Mouse (Mus musculus) heart, embryonic 14.5 days (tissue): Measurements from ENCODE around the gene Bhlhe23. TPM values are rescaled to one million over a fixed set of nuclear protein-coding genes. Genes with fewer than 3 reads are reported as not detected.

Source experiments
- ATAC-seq: fragments of 200-750 bp; cut with Nextera tagmentation; 2 replicates; pipeline ENCODE4 v1.8.0; 2017; ENCODE audit warnings: low read depth, moderate TSS enrichment; ENCODE audit not compliant: insufficient number of reproducible peaks, insufficient read depth, low FRiP score
- H3K27ac ChIP-seq, 2 experiments: fragments of 200-500 bp in 1 of 2; fragments of 300-500 bp in 1 of 2; sonication (generic) in 1 of 2; replicated peaks in 1 of 2; 2 replicates each; pipeline ENCODE4 v1.5.1; 2012 to 2014; ENCODE audit warnings: low read depth in 2 of 2, low read length in 2 of 2, control low read depth in 1 of 2, mild to moderate bottlenecking in 1 of 2, mixed read lengths in 1 of 2; ENCODE audit not compliant: control insufficient read depth in 1 of 2, insufficient read depth in 1 of 2
- H3K27me3 ChIP-seq: fragments of 300-500 bp; sonication (generic); 2 replicates; pipeline ENCODE4 v1.6.1; 2014; ENCODE audit warnings: mild to moderate bottlenecking, low read length, control low read depth; ENCODE audit not compliant: control insufficient read depth, insufficient read depth
- H3K36me3 ChIP-seq: fragments of 300-500 bp; sonication (generic); 2 replicates; pipeline ENCODE4 v1.6.1; 2014; ENCODE audit warnings: mild to moderate bottlenecking, control low read depth, low read length, mixed read lengths; ENCODE audit not compliant: control insufficient read depth, insufficient read depth
- H3K4me1 ChIP-seq, 2 experiments: fragments of 200-500 bp in 1 of 2; fragments of 300-500 bp in 1 of 2; sonication (generic) in 1 of 2; 2 replicates each; pipeline ENCODE4 v1.6.1; 2012 to 2014; ENCODE audit warnings: low read length in 2 of 2, control low read depth in 1 of 2, mixed read lengths in 1 of 2; ENCODE audit not compliant: control insufficient read depth in 2 of 2, insufficient read depth in 2 of 2
- H3K4me2 ChIP-seq: fragments of 300-500 bp; sonication (generic); 2 replicates; pipeline ENCODE4 v1.6.1; 2014; ENCODE audit warnings: mild to moderate bottlenecking, low read length
- H3K4me3 ChIP-seq, 2 experiments: fragments of 200-500 bp in 1 of 2; fragments of 300-500 bp in 1 of 2; sonication (generic) in 1 of 2; 2 replicates each; pipeline ENCODE4 v1.5.1; 2012 to 2014; ENCODE audit warnings: low read length in 2 of 2, mild to moderate bottlenecking in 2 of 2, control low read depth in 1 of 2, low read depth in 1 of 2, moderate library complexity in 1 of 2; ENCODE audit not compliant: control insufficient read depth in 1 of 2, insufficient read depth in 1 of 2
- H3K9ac ChIP-seq: fragments of 300-500 bp; sonication (generic); 2 replicates; pipeline ENCODE4 v1.6.1; 2014; ENCODE audit warnings: mild to moderate bottlenecking, low read length
- H3K9me3 ChIP-seq: fragments of 300-500 bp; sonication (generic); 2 replicates; pipeline ENCODE4 v1.6.1; 2016; ENCODE audit warnings: low read length, control low read depth; ENCODE audit not compliant: control insufficient read depth
- WGBS: fragments of 180-500 bp; shearing (Covaris S2); extraction: QIAGEN DNeasy Blood & Tissue Kit; methylation state at CpG from one replicate; pipeline ENCODE4 v1.1.7; 2014; 5-methylcytosine and 5-hydroxymethylcytosine counted together
- polyA plus RNA-seq: library from polyadenylated mRNA; unstranded; fragments of >200 nt; fragmentation: Nextera tagmentation; extraction: Ambion mirVana; gene quantifications from 2 replicates; pipeline ENCODE4 v1.2.1, GENCODE M21; 2014

Bhlhe23 gene
- polyA plus RNA-seq, 1 experiment from 2014 or later, result not detected

DNA sequence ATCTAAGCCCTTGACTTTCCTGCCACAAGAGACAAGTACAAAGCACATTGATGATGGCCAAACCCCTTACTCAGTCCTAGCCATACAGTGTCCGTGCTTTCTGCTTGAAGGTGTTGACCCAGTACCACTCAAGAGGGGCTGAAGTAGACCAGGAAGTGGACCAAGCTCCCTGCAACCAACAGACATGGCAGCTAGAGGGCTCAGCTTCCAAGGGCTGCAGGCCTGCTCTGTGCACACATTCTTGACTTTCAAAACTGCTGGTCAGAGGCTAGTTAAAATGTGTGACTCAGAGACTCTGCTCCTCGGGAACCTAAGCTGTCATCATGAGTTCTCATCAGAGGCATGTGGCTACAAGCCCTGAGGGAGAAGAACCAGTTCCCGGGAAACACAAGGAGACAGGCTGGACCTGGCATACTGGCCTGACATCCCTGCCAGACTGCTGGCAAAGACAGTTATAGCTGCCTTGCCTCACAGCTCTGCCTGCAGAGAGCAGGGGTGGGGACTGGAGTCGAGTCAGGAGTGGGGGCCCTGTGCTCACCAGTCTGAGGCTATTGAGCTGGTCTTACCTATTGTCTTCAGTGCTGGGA, 37.4 kb upstream of the Bhlhe23 start:
- H3K4me1 ChIP-seq, result no peaks in the 10 kb centered on the region
- no peak overlapping the region for H3K9ac ChIP-seq
- H3K9me3 ChIP-seq, result no peaks in the 10 kb centered on the region
- H3K27ac ChIP-seq, result no peak overlapping the region
- ATAC-seq, result no peak
- WGBS, result 45% methylated on average over 4 of the region's 4 CpGs
- H3K4me3 ChIP-seq, result no peak overlapping the region
- no peak overlapping the region for H3K4me2 ChIP-seq
- peaks cover 8% of the 10 kb centered on the region; the same call in 1 of the 2 replicates for H3K27me3 ChIP-seq
- no peaks in the 10 kb centered on the region for H3K36me3 ChIP-seq

DNA sequence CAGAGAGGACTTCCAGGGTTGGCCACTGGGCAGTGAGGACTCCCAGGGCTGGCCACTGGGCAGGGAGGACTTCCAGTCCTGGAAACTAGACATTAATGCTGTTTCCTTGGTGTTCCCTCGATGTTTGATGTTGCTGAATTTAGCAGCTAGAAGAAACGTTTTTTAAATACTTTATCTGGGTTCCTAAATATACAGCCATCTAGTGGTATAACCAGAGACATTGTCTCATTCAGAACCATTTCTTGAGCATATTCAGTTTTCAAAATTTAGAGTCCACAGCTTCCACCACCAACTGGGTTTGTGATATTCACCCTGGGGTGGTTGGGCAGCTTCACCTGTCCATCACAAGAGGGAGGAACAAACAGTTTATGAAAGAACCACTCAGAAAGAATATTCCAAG, 34.3 kb upstream of the Bhlhe23 start:
- H3K9ac ChIP-seq, result no peak overlapping the region
- 33% methylated on average over 2 of the region's 2 CpGs for WGBS
- ATAC-seq, result no peak
- H3K27ac ChIP-seq, result no peak overlapping the region
- no peaks in the 10 kb centered on the region for H3K36me3 ChIP-seq
- no peaks in the 10 kb centered on the region for H3K9me3 ChIP-seq
- H3K27me3 ChIP-seq, result peaks cover 8% of the 10 kb centered on the region; the same call in 1 of the 2 replicates
- no peak overlapping the region for H3K4me3 ChIP-seq
- no peaks in the 10 kb centered on the region for H3K4me1 ChIP-seq
- no peak overlapping the region for H3K4me2 ChIP-seq

DNA sequence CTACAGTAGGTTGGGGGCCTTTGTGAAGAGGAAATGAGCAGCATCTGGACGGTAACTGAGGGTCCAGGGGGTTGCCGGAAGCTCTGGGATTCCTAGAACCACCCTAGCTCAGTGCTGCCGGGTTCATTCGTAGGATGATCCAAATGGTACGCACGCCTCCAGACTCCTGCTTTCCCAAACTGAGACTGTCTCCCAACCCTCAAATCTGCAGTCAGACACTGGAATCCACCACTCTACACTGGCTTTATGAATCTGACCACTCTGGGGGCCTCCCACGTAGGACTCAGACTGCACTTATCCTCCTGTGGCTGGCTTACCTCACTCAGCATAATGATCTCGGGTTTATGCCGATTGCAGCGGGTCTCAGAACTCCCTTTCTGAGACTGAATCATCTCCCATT, 32.8 kb upstream of the Bhlhe23 start:
- 74% methylated on average over 10 of the region's 10 CpGs for WGBS
- H3K27me3 ChIP-seq, result peaks cover 8% of the 10 kb centered on the region; the same call in 1 of the 2 replicates

DNA sequence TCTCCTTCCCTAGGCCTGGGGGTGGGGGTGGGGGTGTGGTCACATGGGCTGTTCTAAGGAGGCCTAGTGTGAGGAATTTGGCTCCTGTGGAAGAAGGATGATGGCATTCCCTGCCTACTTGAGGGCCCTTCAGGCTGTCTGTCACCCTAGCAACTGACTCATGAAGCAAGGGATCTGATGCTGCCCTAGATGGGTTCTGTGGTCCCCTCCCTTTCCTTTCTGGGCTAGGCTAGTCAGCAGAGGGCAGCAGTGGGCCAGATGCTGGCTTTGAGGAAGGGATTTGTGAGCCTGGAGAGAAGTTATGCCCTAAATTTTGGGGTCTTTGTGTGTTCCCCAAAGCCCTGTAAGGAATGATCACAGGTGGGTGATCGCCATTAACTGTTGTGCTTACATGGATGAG, 29.3 kb upstream of the Bhlhe23 start:
- Histone ChIP-seq H3K9me3 (no peaks in the 10 kb centered on the region), H3K27me3 (0 out of 2 replicates have a peak, but pooled peaks cover 5% of the 10 kb centered on the region)
- 42% methylated on average over 1 of the region's 1 CpGs for WGBS

More for the DNA sequence above, 32.8 kb upstream of the Bhlhe23 start:
- H3K4me1 ChIP-seq, result no peaks in the 10 kb centered on the region
- no peak overlapping the region for H3K4me3 ChIP-seq
- no peaks in the 10 kb centered on the region for H3K9me3 ChIP-seq
- no peak overlapping the region for H3K27ac ChIP-seq
- H3K9ac ChIP-seq, result no peak overlapping the region
- no peak for ATAC-seq
- H3K36me3 ChIP-seq, result no peaks in the 10 kb centered on the region
- no peak overlapping the region for H3K4me2 ChIP-seq

DNA sequence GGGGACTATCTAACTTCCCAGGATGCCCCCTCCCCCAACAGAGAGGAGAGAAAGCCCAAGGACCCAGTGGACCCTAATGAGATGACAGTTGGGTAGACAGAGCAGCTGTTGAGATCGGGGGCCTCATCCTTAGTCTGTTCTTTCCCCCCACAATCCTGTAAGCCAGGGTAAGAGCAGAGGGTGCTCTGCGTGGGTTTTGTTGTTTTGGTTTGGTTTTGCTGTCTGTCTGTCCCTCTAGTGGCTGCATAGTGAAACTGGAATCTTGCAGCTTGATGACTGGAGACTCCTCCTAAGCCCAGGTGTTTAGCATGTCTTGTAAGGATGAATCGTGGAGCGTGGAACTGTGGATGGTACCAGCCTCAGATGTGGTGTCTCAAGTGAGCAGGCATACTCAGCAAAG, 19.3 kb upstream of the Bhlhe23 start:
- Histone ChIP-seq H3K9me3 (no peaks in the 10 kb centered on the region), H3K4me3 (no peak overlapping the region), H3K9ac (no peak overlapping the region), H3K4me2 (no peak overlapping the region), H3K27me3 (peaks cover 9% of the 10 kb centered on the region), H3K27ac (no peak overlapping the region), H3K36me3 (no peaks in the 10 kb centered on the region), H3K4me1 (no peaks in the 10 kb centered on the region)
- ATAC-seq, result no peak
- 50% methylated on average over 4 of the region's 4 CpGs for WGBS

More for the DNA sequence above, 29.3 kb upstream of the Bhlhe23 start:
- Histone ChIP-seq H3K4me3 (no peak overlapping the region), H3K4me1 (no peaks in the 10 kb centered on the region), H3K27ac (no peak overlapping the region), H3K9ac (no peak overlapping the region), H3K36me3 (no peaks in the 10 kb centered on the region), H3K4me2 (no peak overlapping the region)
- ATAC-seq, result no peak

DNA sequence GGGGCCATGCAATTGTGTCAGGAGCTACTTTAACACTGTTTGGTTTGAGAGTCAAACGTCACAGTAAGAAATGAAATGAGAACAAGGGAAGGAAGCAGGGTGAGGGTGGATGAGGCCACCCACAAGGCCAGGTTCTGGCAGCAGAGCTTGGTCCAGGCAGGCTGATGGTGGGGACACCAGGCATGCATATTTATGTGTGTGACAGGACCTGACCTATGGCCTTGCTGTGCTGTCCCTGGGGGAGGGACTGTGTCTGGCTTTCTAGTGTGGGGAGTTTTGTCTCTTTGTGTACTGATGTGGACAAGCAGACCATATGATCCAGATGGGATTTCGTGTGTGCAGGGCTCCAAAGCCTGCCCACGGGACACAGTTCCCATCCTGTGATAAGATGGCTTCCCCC, 18.9 kb upstream of the Bhlhe23 start:
- Histone ChIP-seq H3K36me3 (no peaks in the 10 kb centered on the region), H3K27ac (no peak overlapping the region), H3K4me2 (no peak overlapping the region), H3K4me1 (no peaks in the 10 kb centered on the region), H3K4me3 (no peak overlapping the region), H3K9ac (no peak overlapping the region), H3K27me3 (peaks cover 9% of the 10 kb centered on the region), H3K9me3 (no peaks in the 10 kb centered on the region)
- no peak for ATAC-seq
- WGBS, result 38% methylated on average over 3 of the region's 3 CpGs

DNA sequence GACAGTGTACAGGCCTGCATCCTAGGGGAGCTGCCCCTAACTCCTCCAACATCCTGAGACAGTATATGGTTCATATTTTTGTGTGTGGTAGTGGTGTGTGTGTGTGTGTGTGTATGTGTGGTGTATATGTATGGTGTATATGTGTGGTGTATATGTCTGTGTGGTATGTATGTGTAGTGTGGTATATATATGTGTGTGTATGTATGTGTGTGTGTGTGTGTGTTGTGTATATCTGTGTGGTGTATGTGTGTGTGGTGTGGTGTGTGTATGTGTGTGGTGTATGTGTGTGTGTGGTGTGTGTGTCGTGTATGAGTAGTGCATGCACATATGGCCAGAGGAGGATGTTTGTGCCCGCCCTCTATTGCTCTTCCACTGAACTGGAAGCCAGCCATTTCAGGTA, 17.7 kb upstream of the Bhlhe23 start:
- 77% methylated on average over 2 of the region's 2 CpGs for WGBS
- Histone ChIP-seq H3K4me2 (no peak overlapping the region), H3K4me1 (no peaks in the 10 kb centered on the region), H3K27me3 (peaks cover 20% of the 10 kb centered on the region), H3K9me3 (no peaks in the 10 kb centered on the region), H3K27ac (no peak overlapping the region), H3K4me3 (no peak overlapping the region), H3K9ac (no peak overlapping the region), H3K36me3 (no peaks in the 10 kb centered on the region)
- ATAC-seq, result no peak; the same call in 1 of the 2 replicates

DNA sequence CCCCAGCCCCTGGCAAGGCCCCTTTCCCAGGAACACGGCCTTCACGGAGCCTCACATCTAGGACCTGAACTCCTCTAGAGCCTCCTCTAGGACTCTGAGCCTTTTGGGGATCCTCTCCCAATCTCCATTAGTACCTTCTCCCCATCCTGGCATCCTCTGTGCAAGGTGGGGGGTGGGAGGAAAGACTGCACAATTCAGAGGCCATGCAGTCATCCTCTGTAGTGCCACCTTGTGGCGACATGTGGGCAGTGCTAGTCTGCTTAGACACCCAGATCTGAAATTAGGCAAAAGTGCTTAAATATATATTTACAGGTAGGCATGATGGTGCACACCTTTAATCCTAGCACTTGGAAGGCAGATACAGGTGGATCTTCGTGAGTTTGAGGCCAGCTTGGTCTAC, 15.0 kb upstream of the Bhlhe23 start:
- Histone ChIP-seq H3K4me3 (no peak overlapping the region), H3K27ac (no peak overlapping the region), H3K4me1 (peaks cover 7 to 11% of the 10 kb centered on the region in 2 experiments; a peak in 3 of 4 replicates), H3K9ac (no peak overlapping the region), H3K36me3 (no peaks in the 10 kb centered on the region), H3K27me3 (peaks cover 23% of the 10 kb centered on the region), H3K9me3 (no peaks in the 10 kb centered on the region), H3K4me2 (no peak overlapping the region)
- WGBS, result 49% methylated on average over 4 of the region's 4 CpGs
- ATAC-seq, result no peak
